Comparison of ENCODE assay signal across 20 mouse cellular contexts in genomic region chr2:151984019-151984418, GRCm38 (mm10). TPM values are rescaled to one million over a fixed set of nuclear protein-coding genes. Genes with fewer than 3 reads are reported as not detected.
A peak's percentile ranks its signal among the peaks of the same experiment; 100 is the strongest.
DNase-seq lines count a peak whose midpoint lies in the region; ATAC-seq and TF ChIP-seq lines count a peak whose summit lies in the region.
"Had no signal": no experiment of that assay in that cellular context is flagged by ENCODE, and none has a peak within 500 bp of the region (broad histone marks: within the 10 kb centered on the region; RNA-seq: fewer than 3 reads in every experiment).

No protein-coding gene starts in this region.

- H3K27ac ChIP-seq in kidney, embryonic 15.5 days, result peak overlapping the region; percentile 34; the same call in 1 of the 2 replicates
- peak overlapping the region; percentile 44; the same call in 1 of the 2 replicates for H3K27ac ChIP-seq in embryonic facial prominence, embryonic 15.5 days (replicated peaks)
- H3K27ac ChIP-seq: forebrain, embryonic 12.5 days; hindbrain, embryonic 13.5 days had no signal

- POLR2A ChIA-PET in Patski (lab: Charles Lee), result no interaction called here

- H3K9ac ChIP-seq in kidney, embryonic 15.5 days, result no peak overlapping the region
- H3K9ac ChIP-seq in embryonic facial prominence, embryonic 15.5 days, result no peak overlapping the region
- H3K9ac ChIP-seq: forebrain, embryonic 12.5 days; hindbrain, embryonic 13.5 days had no signal

- H3K4me1 ChIP-seq in kidney, embryonic 15.5 days, result peaks cover 33% of the 10 kb centered on the region
- H3K4me1 ChIP-seq in embryonic facial prominence, embryonic 15.5 days, result peaks cover 18% of the 10 kb centered on the region

- no peaks in the 10 kb centered on the region for H3K9me3 ChIP-seq in kidney, embryonic 15.5 days (replicated peaks)
- no peaks in the 10 kb centered on the region for H3K9me3 ChIP-seq in embryonic facial prominence, embryonic 15.5 days (replicated peaks)
- H3K9me3 ChIP-seq: forebrain, embryonic 12.5 days; G1E; hindbrain, embryonic 13.5 days had no signal

- no peak for ATAC-seq in kidney, embryonic 15.5 days (replicated peaks; ENCODE audit: low FRiP score)
- peak; percentile 37 for ATAC-seq in Patski
- no peak for ATAC-seq in embryonic facial prominence, embryonic 15.5 days (ENCODE audit: insufficient number of reproducible peaks, low FRiP score, low TSS enrichment, low read depth)
- ATAC-seq: CD4-positive, CD25-positive, alpha-beta regulatory T cell, adult 4 months had no signal

- no peaks in the 10 kb centered on the region for H3K36me3 ChIP-seq in kidney, embryonic 15.5 days
- no peaks in the 10 kb centered on the region for H3K36me3 ChIP-seq in embryonic facial prominence, embryonic 15.5 days
- H3K36me3 ChIP-seq: forebrain, embryonic 12.5 days; G1E; hindbrain, embryonic 13.5 days had no signal

- H3K27me3 ChIP-seq in kidney, embryonic 15.5 days, result no peaks in the 10 kb centered on the region
- no peaks in the 10 kb centered on the region for H3K27me3 ChIP-seq in Patski
- 0 out of 2 replicates have a peak, but pooled peaks cover 3% of the 10 kb centered on the region for H3K27me3 ChIP-seq in embryonic facial prominence, embryonic 15.5 days
- H3K27me3 ChIP-seq: forebrain, embryonic 12.5 days; hindbrain, embryonic 13.5 days had no signal

- in situ Hi-C loops in Patski (cut with MboI; ENCODE audit: low pct_unique_long_range_greater_than_20kb), result no loop called here

- no peak for DNase-seq in kidney, adult 18-20 months
- no peak for DNase-seq in Patski (ENCODE audit: low read depth, low spot score)
- no peak for DNase-seq in testis, postnatal 14 days (ENCODE audit: low spot score)
- DNase-seq in spleen, adult 18-20 months, result no peak
- DNase-seq in retina, postnatal 1 day, result no peak
- DNase-seq: adrenal gland, postnatal 36 days; cerebellum, adult 11-12 months; cerebellum, postnatal 14 days; gastrocnemius, postnatal 25 days; kidney, adult 9 months; lung, adult 18-20 months; lung, postnatal 36 days; right cerebral cortex, adult 18-20 months; thymus, adult 2 months had no signal

- WGBS in kidney, embryonic 15.5 days, result 39% methylated on average over 9 of the region's 9 CpGs
- 38% methylated on average over 9 of the region's 9 CpGs for WGBS in embryonic facial prominence, embryonic 15.5 days

- no peak for TF ChIP-seq CTCF in Patski (IDR thresholded peaks at IDR 0.05)

- H3K4me2 ChIP-seq in kidney, embryonic 15.5 days, result no peak overlapping the region
- H3K4me2 ChIP-seq in embryonic facial prominence, embryonic 15.5 days (replicated peaks), result no peak overlapping the region
- H3K4me2 ChIP-seq: forebrain, embryonic 12.5 days; hindbrain, embryonic 13.5 days had no signal

- CTCF ChIA-PET in Patski (lab: Charles Lee), result interaction anchor here (1.2 to 1.8 kb wide), 3 partner anchors 10 to 108 kb away, joined by 3 to 4 read pairs (median 4); no protein-coding TSS in a partner anchor

- H3K4me3 ChIP-seq in kidney, embryonic 15.5 days (replicated peaks), result no peak overlapping the region
- H3K4me3 ChIP-seq in embryonic facial prominence, embryonic 15.5 days (replicated peaks), result no peak overlapping the region
- H3K4me3 ChIP-seq: forebrain, embryonic 12.5 days; hindbrain, embryonic 13.5 days had no signal

RNA-seq across cellular contexts. Expression of gene Fam110a, which starts 4.0 kb away (rescaled TPM):
- 29.1 and 29.2 TPM in 2 replicates for polyA plus RNA-seq in kidney, embryonic 15.5 days (2015; fragmentation: Nextera tagmentation; extraction: Ambion mirVana)
- 34.6 TPM for polyA plus RNA-seq in Patski (2021)
- 29.5 and 30.7 TPM in 2 replicates for polyA plus RNA-seq in embryonic facial prominence, embryonic 15.5 days (2015; fragmentation: Nextera tagmentation; extraction: Ambion mirVana)

RNA-seq across cellular contexts. Expression of gene Slc52a3, which starts 12.3 kb away (rescaled TPM):
- 13.3 and 16.3 TPM in 2 replicates for polyA plus RNA-seq in kidney, embryonic 15.5 days (2015; fragmentation: Nextera tagmentation; extraction: Ambion mirVana)
- 0.03 TPM for polyA plus RNA-seq in Patski (2021)
- polyA plus RNA-seq in embryonic facial prominence, embryonic 15.5 days (2015; fragmentation: Nextera tagmentation; extraction: Ambion mirVana), result 5.9 and 6.3 TPM in 2 replicates
